Mouse (Mus musculus): ENCODE data around the gene Gpt2. TPM values are rescaled to one million over a fixed set of nuclear protein-coding genes. Genes with fewer than 3 reads are reported as not detected.

The Gpt2 gene
- polyA plus RNA-seq, 1 experiment from 2014 or later: 4.6 TPM

GRCm38 (mm10) chr8:85454750-85455149, 37.6 kb upstream of the Gpt2 start:
- Histone ChIP-seq H3K9ac (replicated peaks; ENCODE audit: low read depth) (no peak overlapping the region), H3K4me1 (ENCODE audit: insufficient read depth, low read depth, low read length) (no peaks in the 10 kb centered on the region), H3K4me3 (ENCODE audit: low read depth, low read length) (no peak overlapping the region), H3K4me2 (replicated peaks; ENCODE audit: low read depth, low read length) (no peak overlapping the region), H3K27me3 (replicated peaks; ENCODE audit: insufficient read depth, low read length) (no peaks in the 10 kb centered on the region), H3K9me3 (ENCODE audit: low read length) (no peaks in the 10 kb centered on the region), H3K27ac (ENCODE audit: low read length) (no peak overlapping the region), H3K36me3 (ENCODE audit: insufficient read depth, low read length) (no peaks in the 10 kb centered on the region)
- DNase-seq (ENCODE audit: low spot score): no peak
- ATAC-seq: no peak
- TF ChIP-seq CTCF (IDR thresholded peaks at IDR 0.05) (no peak), EP300 (IDR thresholded peaks at IDR 0.05) (no peak)
- WGBS: 49% methylated on average over 8 of the region's 8 CpGs

GRCm38 (mm10) chr8:85456536-85456935, 35.8 kb upstream of the Gpt2 start:
- Histone ChIP-seq H3K4me3 (ENCODE audit: low read depth, low read length) (no peak overlapping the region), H3K9ac (replicated peaks; ENCODE audit: low read depth) (no peak overlapping the region), H3K36me3 (ENCODE audit: insufficient read depth, low read length) (no peaks in the 10 kb centered on the region), H3K4me2 (replicated peaks; ENCODE audit: low read depth, low read length) (no peak overlapping the region), H3K9me3 (ENCODE audit: low read length) (no peaks in the 10 kb centered on the region), H3K4me1 (ENCODE audit: insufficient read depth, low read depth, low read length) (no peaks in the 10 kb centered on the region), H3K27ac (ENCODE audit: low read length) (no peak overlapping the region), H3K27me3 (replicated peaks; ENCODE audit: insufficient read depth, low read length) (no peaks in the 10 kb centered on the region)
- WGBS: 12% methylated on average over 14 of the region's 14 CpGs
- TF ChIP-seq EP300 (IDR thresholded peaks at IDR 0.05): no peak
- peak; percentile 90 for TF ChIP-seq CTCF (IDR thresholded peaks at IDR 0.05)
- ATAC-seq: peak; percentile 63
- DNase-seq (ENCODE audit: low spot score): peak; percentile 92

GRCm38 (mm10) chr8:85459582-85459981, 32.8 kb upstream of the Gpt2 start:
- Histone ChIP-seq H3K27me3 (replicated peaks; ENCODE audit: insufficient read depth, low read length) (no peaks in the 10 kb centered on the region), H3K9me3 (ENCODE audit: low read length) (no peaks in the 10 kb centered on the region), H3K36me3 (ENCODE audit: insufficient read depth, low read length) (no peaks in the 10 kb centered on the region), H3K4me2 (replicated peaks; ENCODE audit: low read depth, low read length) (no peak overlapping the region), H3K4me1 (ENCODE audit: insufficient read depth, low read depth, low read length) (no peaks in the 10 kb centered on the region), H3K4me3 (ENCODE audit: low read depth, low read length) (no peak overlapping the region), H3K9ac (replicated peaks; ENCODE audit: low read depth) (no peak overlapping the region), H3K27ac (ENCODE audit: low read length) (no peak overlapping the region)
- ATAC-seq (no peak), DNase-seq (ENCODE audit: low spot score) (no peak)
- TF ChIP-seq EP300 (IDR thresholded peaks at IDR 0.05): no peak
- no peak for TF ChIP-seq CTCF (IDR thresholded peaks at IDR 0.05)
- WGBS: 53% methylated on average over 3 of the region's 3 CpGs

GRCm38 (mm10) chr8:85460804-85461203, 31.6 kb upstream of the Gpt2 start:
- no peaks in the 10 kb centered on the region for H3K4me1 ChIP-seq (ENCODE audit: insufficient read depth, low read depth, low read length)
- H3K27me3 ChIP-seq (replicated peaks; ENCODE audit: insufficient read depth, low read length): no peaks in the 10 kb centered on the region
- TF ChIP-seq CTCF (IDR thresholded peaks at IDR 0.05): peak; percentile 58
- TF ChIP-seq EP300 (IDR thresholded peaks at IDR 0.05): no peak
- peak; percentile 49 for ATAC-seq
- no peaks in the 10 kb centered on the region for H3K9me3 ChIP-seq (ENCODE audit: low read length)
- WGBS: 25% methylated on average over 5 of the region's 5 CpGs
- H3K9ac ChIP-seq (replicated peaks; ENCODE audit: low read depth): no peak overlapping the region
- H3K36me3 ChIP-seq (ENCODE audit: insufficient read depth, low read length): no peaks in the 10 kb centered on the region
- DNase-seq (ENCODE audit: low spot score): peak; percentile 49
- H3K4me2 ChIP-seq (replicated peaks; ENCODE audit: low read depth, low read length): no peak overlapping the region
- H3K27ac ChIP-seq (ENCODE audit: low read length): no peak overlapping the region
- no peak overlapping the region for H3K4me3 ChIP-seq (ENCODE audit: low read depth, low read length)

- peak; percentile 32 for DNase-seq (ENCODE audit: low spot score)
- Histone ChIP-seq H3K9ac (replicated peaks; ENCODE audit: low read depth) (no peak overlapping the region), H3K27ac (ENCODE audit: low read length) (no peak overlapping the region), H3K27me3 (replicated peaks; ENCODE audit: insufficient read depth, low read length) (no peaks in the 10 kb centered on the region), H3K9me3 (ENCODE audit: low read length) (no peaks in the 10 kb centered on the region), H3K4me3 (ENCODE audit: low read depth, low read length) (no peak overlapping the region), H3K4me1 (ENCODE audit: insufficient read depth, low read depth, low read length) (no peaks in the 10 kb centered on the region), H3K4me2 (replicated peaks; ENCODE audit: low read depth, low read length) (no peak overlapping the region), H3K36me3 (ENCODE audit: insufficient read depth, low read length) (no peaks in the 10 kb centered on the region)
- WGBS: 80% methylated on average over 3 of the region's 3 CpGs
- TF ChIP-seq CTCF (IDR thresholded peaks at IDR 0.05) (peak; percentile 61), EP300 (IDR thresholded peaks at IDR 0.05) (no peak)
- no peak for ATAC-seq
These were observed 31.0 kb upstream of the Gpt2 start for GRCm38 (mm10) chr8:85461377-85461776.

GRCm38 (mm10) chr8:85462441-85462840, 29.9 kb upstream of the Gpt2 start:
- WGBS: 80% methylated on average over 1 of the region's 1 CpGs
- no peak overlapping the region for H3K4me2 ChIP-seq (replicated peaks; ENCODE audit: low read depth, low read length)
- ATAC-seq: no peak
- H3K36me3 ChIP-seq (ENCODE audit: insufficient read depth, low read length): no peaks in the 10 kb centered on the region
- H3K9ac ChIP-seq (replicated peaks; ENCODE audit: low read depth): no peak overlapping the region
- no peaks in the 10 kb centered on the region for H3K4me1 ChIP-seq (ENCODE audit: insufficient read depth, low read depth, low read length)
- no peak for DNase-seq (ENCODE audit: low spot score)
- no peaks in the 10 kb centered on the region for H3K27me3 ChIP-seq (replicated peaks; ENCODE audit: insufficient read depth, low read length)
- no peak overlapping the region for H3K27ac ChIP-seq (ENCODE audit: low read length)
- no peak for TF ChIP-seq EP300 (IDR thresholded peaks at IDR 0.05)
- TF ChIP-seq CTCF (IDR thresholded peaks at IDR 0.05): no peak
- no peak overlapping the region for H3K4me3 ChIP-seq (ENCODE audit: low read depth, low read length)
- no peaks in the 10 kb centered on the region for H3K9me3 ChIP-seq (ENCODE audit: low read length)

- no peaks in the 10 kb centered on the region for H3K4me1 ChIP-seq (ENCODE audit: insufficient read depth, low read depth, low read length)
- no peak overlapping the region for H3K4me3 ChIP-seq (ENCODE audit: low read depth, low read length)
- H3K9ac ChIP-seq (replicated peaks; ENCODE audit: low read depth): no peak overlapping the region
- H3K4me2 ChIP-seq (replicated peaks; ENCODE audit: low read depth, low read length): no peak overlapping the region
- no peak overlapping the region for H3K27ac ChIP-seq (ENCODE audit: low read length)
- H3K36me3 ChIP-seq (ENCODE audit: insufficient read depth, low read length): no peaks in the 10 kb centered on the region
- H3K9me3 ChIP-seq (ENCODE audit: low read length): no peaks in the 10 kb centered on the region
- H3K27me3 ChIP-seq (replicated peaks; ENCODE audit: insufficient read depth, low read length): no peaks in the 10 kb centered on the region
- TF ChIP-seq CTCF (IDR thresholded peaks at IDR 0.05) (no peak), EP300 (IDR thresholded peaks at IDR 0.05) (no peak)
- DNase-seq (ENCODE audit: low spot score) (no peak), ATAC-seq (no peak)
These were observed 28.1 kb upstream of the Gpt2 start for GRCm38 (mm10) chr8:85464316-85464715.

Measured in lung, postnatal 0 days (tissue).